Mouse (Mus musculus): ENCODE results near the gene Chrna3. TPM values are rescaled to one million over a fixed set of nuclear protein-coding genes. Genes with fewer than 3 reads are reported as not detected.

The Chrna3 gene
- polyA plus RNA-seq, 1 experiment: not detected

DNA sequence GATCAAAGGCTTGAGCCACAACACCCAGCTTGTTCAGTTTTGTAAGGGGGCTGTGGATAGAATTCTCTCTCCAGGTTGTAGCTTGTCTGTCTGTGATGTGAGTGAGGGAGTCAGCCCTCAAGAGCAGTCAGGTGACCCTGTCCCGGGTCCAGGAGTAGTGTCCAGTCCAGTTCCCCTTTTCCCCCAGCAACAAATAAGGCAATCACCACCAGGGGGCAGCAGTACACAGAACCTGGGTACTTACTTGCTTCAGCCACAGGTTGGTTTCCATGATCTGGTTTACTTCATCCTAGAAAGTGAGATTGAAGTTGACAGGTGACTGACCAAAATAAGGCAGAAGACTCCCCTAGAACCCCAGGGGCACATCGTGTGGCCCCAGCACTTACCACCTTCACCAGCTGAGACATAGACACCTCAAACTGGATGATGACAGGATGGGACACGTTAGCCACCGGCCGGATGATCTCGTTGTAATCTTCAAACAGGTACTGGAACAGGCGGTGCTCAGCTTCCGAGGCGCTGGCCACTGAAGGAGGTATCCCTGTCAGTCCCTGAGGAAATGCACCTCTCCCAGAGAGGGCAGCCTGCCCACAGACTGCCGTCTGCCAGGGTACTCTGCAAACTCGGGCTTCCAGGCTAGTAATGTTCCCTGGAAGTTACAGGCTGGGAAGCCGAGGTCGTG, 2.3 kb downstream of the Chrna3 start:
- no peak overlapping the region for H3ac ChIP-seq (ENCODE audit: control insufficient read depth, insufficient read length)
- no peak overlapping the region for H3K4me3 ChIP-seq
- no peak overlapping the region for H3K4me2 ChIP-seq (ENCODE audit: low read depth)
- no peaks in the 10 kb centered on the region for H3K36me3 ChIP-seq (ENCODE audit: control insufficient read depth, insufficient read depth)
- no peaks in the 10 kb centered on the region for H3K79me2 ChIP-seq (ENCODE audit: control insufficient read depth, insufficient read depth)
- H3K27me3 ChIP-seq (ENCODE audit: control insufficient read depth, insufficient read depth, insufficient read length): peaks cover 26% of the 10 kb centered on the region
- TF ChIP-seq CEBPB (IDR thresholded peaks at IDR 0.05; ENCODE audit: insufficient read depth, poor library complexity, severe bottlenecking) (no peak), MYOD1 (IDR thresholded peaks at IDR 0.05; ENCODE audit: control insufficient read depth in 1 of 3, insufficient read length in 2 of 3, low read depth in 2 of 3) (no peak), SRF (IDR thresholded peaks at IDR 0.05; ENCODE audit: control insufficient read depth, insufficient read length, low read depth) (no peak), MAX (IDR thresholded peaks at IDR 0.05; ENCODE audit: low read depth) (no peak), REST (IDR thresholded peaks at IDR 0.05; ENCODE audit: insufficient read depth, insufficient read length) (no peak)

DNA sequence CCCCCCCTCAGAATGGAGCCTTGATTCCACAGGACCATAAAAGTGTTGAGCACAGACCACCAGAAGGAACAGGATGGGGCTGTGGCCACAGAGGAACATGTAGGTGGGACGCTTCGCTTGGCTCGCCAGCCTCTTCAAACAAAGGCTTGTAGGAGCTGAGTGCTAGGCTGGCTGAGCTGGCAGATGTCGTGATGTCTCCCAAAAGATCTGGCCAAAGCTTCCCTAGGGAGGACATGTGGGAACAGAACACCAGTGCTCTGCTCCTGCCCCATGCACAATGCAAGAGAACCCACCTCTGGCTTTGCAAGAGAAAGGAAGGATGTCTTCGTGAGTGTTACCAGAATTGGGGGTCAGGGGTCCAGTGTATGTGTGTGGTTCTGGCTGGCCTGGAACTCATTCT, 3.0 kb downstream of the Chrna3 start:
- Histone ChIP-seq H3K36me3 (ENCODE audit: control insufficient read depth, insufficient read depth) (no peaks in the 10 kb centered on the region), H3K79me2 (ENCODE audit: control insufficient read depth, insufficient read depth) (no peaks in the 10 kb centered on the region), H3K4me2 (ENCODE audit: low read depth) (no peak overlapping the region), H3ac (ENCODE audit: control insufficient read depth, insufficient read length) (no peak overlapping the region), H3K27me3 (ENCODE audit: control insufficient read depth, insufficient read depth, insufficient read length) (peaks cover 26% of the 10 kb centered on the region), H3K4me3 (no peak overlapping the region)
- no peak for TF ChIP-seq POLR2A (IDR thresholded peaks at IDR 0.05; ENCODE audit: insufficient read length, low read depth)
- no peak for TF ChIP-seq CEBPB (IDR thresholded peaks at IDR 0.05; ENCODE audit: insufficient read depth, poor library complexity, severe bottlenecking)
- no peak for TF ChIP-seq E2F4 (IDR thresholded peaks at IDR 0.05; ENCODE audit: insufficient read depth)
- TF ChIP-seq USF1 (IDR thresholded peaks at IDR 0.05; ENCODE audit: low read depth): no peak
- no peak for TF ChIP-seq POLR2AphosphoS2 (IDR thresholded peaks at IDR 0.05; ENCODE audit: insufficient read length, low read depth)
- no peak for TF ChIP-seq TCF3 (IDR thresholded peaks at IDR 0.05; ENCODE audit: insufficient read length, low read depth)
- TF ChIP-seq TCF12 (IDR thresholded peaks at IDR 0.05; ENCODE audit: insufficient read depth, poor library complexity, severe bottlenecking): no peak
- no peak for TF ChIP-seq MYOD1 (IDR thresholded peaks at IDR 0.05; ENCODE audit: control insufficient read depth in 1 of 3, insufficient read length in 2 of 3, low read depth in 2 of 3)
- TF ChIP-seq REST (IDR thresholded peaks at IDR 0.05; ENCODE audit: insufficient read depth, insufficient read length): no peak
- TF ChIP-seq MAX (IDR thresholded peaks at IDR 0.05; ENCODE audit: low read depth): no peak
- TF ChIP-seq SRF (IDR thresholded peaks at IDR 0.05; ENCODE audit: control insufficient read depth, insufficient read length, low read depth): no peak
- TF ChIP-seq MYOG (IDR thresholded peaks at IDR 0.05; ENCODE audit: control insufficient read depth in 1 of 3, insufficient read depth in 1 of 3, insufficient read length in 2 of 3, low read depth in 2 of 3): no peak

DNA sequence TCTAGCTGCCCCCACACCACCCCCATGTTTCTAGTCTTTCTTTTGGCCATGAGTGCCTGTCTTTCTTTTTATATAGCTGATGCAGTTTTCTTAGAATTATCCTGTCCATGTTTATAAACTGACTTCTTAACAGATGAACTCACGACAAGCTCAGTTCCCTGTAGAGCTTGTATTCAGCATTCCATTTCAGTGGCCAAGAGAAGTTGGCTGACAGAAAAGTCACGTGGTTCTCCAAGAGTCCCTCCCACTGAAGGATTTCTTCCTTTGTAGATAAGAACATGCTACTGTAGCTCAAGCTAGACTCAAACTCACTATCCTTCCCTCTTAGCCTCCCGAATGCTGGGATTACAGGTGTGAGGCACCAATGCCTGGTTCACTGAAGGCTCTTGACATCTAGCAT, 9.4 kb downstream of the Chrna3 start:
- no peaks in the 10 kb centered on the region for H3K36me3 ChIP-seq (ENCODE audit: control insufficient read depth, insufficient read depth)

DNA sequence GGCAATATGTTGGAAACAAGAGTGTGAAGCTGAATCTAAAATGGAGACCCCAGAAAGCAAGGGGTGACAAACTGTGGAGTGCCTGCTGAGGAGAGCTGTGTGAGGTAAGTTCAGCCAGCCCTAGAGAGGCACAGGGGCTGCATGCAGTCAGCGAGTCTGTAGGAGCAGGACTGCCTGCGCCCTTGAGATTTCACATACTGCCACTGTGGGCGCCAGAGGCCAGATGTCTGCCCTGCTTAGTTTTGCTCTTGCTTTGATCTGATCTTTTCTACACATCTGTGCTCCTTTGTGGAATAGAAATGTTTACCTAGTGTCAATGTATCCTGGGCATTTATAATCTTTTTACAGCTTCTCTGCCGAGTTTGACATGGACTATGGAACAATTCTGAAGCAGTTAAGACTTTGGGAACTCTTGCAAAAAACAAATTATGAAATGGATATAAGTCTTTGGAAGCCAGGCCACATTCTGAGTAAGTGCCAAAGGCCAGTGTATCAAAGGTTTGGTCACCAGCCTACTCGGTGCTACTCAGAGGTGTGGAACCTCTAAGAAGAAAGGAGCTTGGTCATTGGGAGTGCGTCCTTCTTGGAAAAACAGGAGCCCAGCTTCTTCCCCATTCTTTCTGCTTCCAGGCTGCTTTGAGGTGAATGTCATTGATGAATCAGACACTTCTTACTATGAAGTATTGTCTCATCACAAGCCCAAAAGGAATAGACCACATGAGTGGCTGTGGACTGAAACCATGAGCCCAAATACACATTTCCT, 15.6 kb downstream of the Chrna3 start:
- Histone ChIP-seq H3K27me3 (ENCODE audit: control insufficient read depth, insufficient read depth, insufficient read length) (no peaks in the 10 kb centered on the region), H3K4me3 (no peak overlapping the region), H3K79me2 (ENCODE audit: control insufficient read depth, insufficient read depth) (no peaks in the 10 kb centered on the region), H3K4me2 (ENCODE audit: low read depth) (no peak overlapping the region), H3ac (ENCODE audit: control insufficient read depth, insufficient read length) (no peak overlapping the region), H3K36me3 (ENCODE audit: control insufficient read depth, insufficient read depth) (no peaks in the 10 kb centered on the region)
- no peak for TF ChIP-seq MYOD1 (IDR thresholded peaks at IDR 0.05; ENCODE audit: control insufficient read depth in 1 of 3, insufficient read length in 2 of 3, low read depth in 2 of 3)
- no peak for TF ChIP-seq POLR2A (IDR thresholded peaks at IDR 0.05; ENCODE audit: insufficient read length, low read depth)
- no peak for TF ChIP-seq TCF3 (IDR thresholded peaks at IDR 0.05; ENCODE audit: insufficient read length, low read depth)
- TF ChIP-seq CEBPB (IDR thresholded peaks at IDR 0.05; ENCODE audit: insufficient read depth, poor library complexity, severe bottlenecking): no peak
- TF ChIP-seq USF1 (IDR thresholded peaks at IDR 0.05; ENCODE audit: low read depth): no peak
- TF ChIP-seq SRF (IDR thresholded peaks at IDR 0.05; ENCODE audit: control insufficient read depth, insufficient read length, low read depth): no peak
- no peak for TF ChIP-seq POLR2AphosphoS2 (IDR thresholded peaks at IDR 0.05; ENCODE audit: insufficient read length, low read depth)

More for the DNA sequence above, 9.4 kb downstream of the Chrna3 start:
- Histone ChIP-seq H3K79me2 (ENCODE audit: control insufficient read depth, insufficient read depth) (no peaks in the 10 kb centered on the region), H3K27me3 (ENCODE audit: control insufficient read depth, insufficient read depth, insufficient read length) (no peaks in the 10 kb centered on the region), H3K4me3 (no peak overlapping the region), H3ac (ENCODE audit: control insufficient read depth, insufficient read length) (no peak overlapping the region), H3K4me2 (ENCODE audit: low read depth) (no peak overlapping the region)
- no peak for TF ChIP-seq CEBPB (IDR thresholded peaks at IDR 0.05; ENCODE audit: insufficient read depth, poor library complexity, severe bottlenecking)
- no peak for TF ChIP-seq MYOG (IDR thresholded peaks at IDR 0.05; ENCODE audit: control insufficient read depth in 1 of 3, insufficient read depth in 1 of 3, insufficient read length in 2 of 3, low read depth in 2 of 3)
- TF ChIP-seq SRF (IDR thresholded peaks at IDR 0.05; ENCODE audit: control insufficient read depth, insufficient read length, low read depth): no peak
- no peak for TF ChIP-seq POLR2AphosphoS2 (IDR thresholded peaks at IDR 0.05; ENCODE audit: insufficient read length, low read depth)
- TF ChIP-seq TCF12 (IDR thresholded peaks at IDR 0.05; ENCODE audit: insufficient read depth, poor library complexity, severe bottlenecking): no peak
- no peak for TF ChIP-seq E2F4 (IDR thresholded peaks at IDR 0.05; ENCODE audit: insufficient read depth)

DNA sequence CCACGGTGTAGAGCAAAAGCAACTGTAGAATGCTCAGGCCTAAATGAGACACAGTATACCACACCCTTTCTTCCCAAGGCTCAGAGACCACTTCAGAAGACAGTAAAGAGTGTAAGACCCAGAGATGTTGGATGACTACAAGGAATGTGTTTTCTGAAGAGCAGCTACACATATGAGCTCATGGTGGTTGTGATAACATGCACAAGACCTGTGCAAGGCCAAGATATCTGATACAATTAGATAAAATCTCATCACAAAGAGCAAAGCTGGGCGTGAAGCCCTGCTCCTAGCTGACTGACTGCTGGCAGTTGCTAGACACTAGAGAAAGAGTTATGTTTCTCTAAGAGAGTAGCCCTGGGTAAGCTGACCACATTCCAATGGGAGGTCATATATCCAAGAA, 16.7 kb downstream of the Chrna3 start:
- H3K4me3 ChIP-seq: no peak overlapping the region
- no peak overlapping the region for H3ac ChIP-seq (ENCODE audit: control insufficient read depth, insufficient read length)
- no peaks in the 10 kb centered on the region for H3K79me2 ChIP-seq (ENCODE audit: control insufficient read depth, insufficient read depth)
- H3K4me2 ChIP-seq (ENCODE audit: low read depth): no peak overlapping the region
- H3K27me3 ChIP-seq (ENCODE audit: control insufficient read depth, insufficient read depth, insufficient read length): no peaks in the 10 kb centered on the region
- TF ChIP-seq POLR2AphosphoS2 (IDR thresholded peaks at IDR 0.05; ENCODE audit: insufficient read length, low read depth): no peak
- TF ChIP-seq E2F4 (IDR thresholded peaks at IDR 0.05; ENCODE audit: insufficient read depth): no peak
- no peak for TF ChIP-seq MYOD1 (IDR thresholded peaks at IDR 0.05; ENCODE audit: control insufficient read depth in 1 of 3, insufficient read length in 2 of 3, low read depth in 2 of 3)
- no peaks in the 10 kb centered on the region for H3K36me3 ChIP-seq (ENCODE audit: control insufficient read depth, insufficient read depth)

Measured in myocyte (in vitro differentiated cells).